Mouse (Mus musculus) macrophage (primary cell): ENCODE results near the gene Smap2. TPM values are rescaled to one million over a fixed set of nuclear protein-coding genes. Genes with fewer than 3 reads are reported as not detected.

ENCODE experiments used
- H3K27ac ChIP-seq: fragments of 350-480 bp; formaldehyde crosslinking; 2 replicates; pipeline ENCODE4 v1.9.0; 2021
- H3K36me3 ChIP-seq: fragments of 350-480 bp; formaldehyde crosslinking; 2 replicates; pipeline ENCODE4 v1.9.0; 2021; ENCODE audit errors: inconsistent target
- H3K4me3 ChIP-seq: fragments of 350-480 bp; formaldehyde crosslinking; 2 replicates; pipeline ENCODE4 v1.9.0; 2021; ENCODE audit errors: inconsistent target
- H3K79me2 ChIP-seq: fragments of 350-480 bp; formaldehyde crosslinking; 2 replicates; pipeline ENCODE4 v1.9.0; 2021; ENCODE audit errors: inconsistent target
- WGBS: methylation state at CpG from one replicate; pipeline ENCODE4 v1.1.7; 2026; ENCODE audit warnings: inconsistent platforms; ENCODE audit not compliant: missing documents; 5-methylcytosine and 5-hydroxymethylcytosine counted together
- polyA plus RNA-seq: library from polyadenylated mRNA; stranded (reverse); fragments of 250-400 nt; gene quantifications from 3 replicates; pipeline ENCODE4 v1.2.4, GENCODE M21; 2018; ENCODE audit warnings: inconsistent platforms

The Smap2 gene
- polyA plus RNA-seq, 1 experiment from 2014 or later: 154 TPM

- Histone ChIP-seq H3K79me2 (peaks cover 29% of the 10 kb centered on the region), H3K27ac (peak overlapping the region; percentile 84), H3K36me3 (peaks cover 9% of the 10 kb centered on the region; the same call in 1 of the 2 replicates), H3K4me3 (peak overlapping the region; percentile 75)
- whole genome bisulfite sequencing: 15% methylated on average over 3 of the region's 3 CpGs
Measured at GRCm38 (mm10) chr4:120925386-120925785, 91.7 kb downstream of the Smap2 start.

- H3K4me3 ChIP-seq: peak within 1 kb of the TSS; percentile 75
- H3K27ac ChIP-seq: peak within 1 kb of the TSS; percentile 84
- peaks cover 9% of the 10 kb centered on the region; the same call in 1 of the 2 replicates for H3K36me3 ChIP-seq
- 1% methylated on average over 30 of the region's 33 CpGs for WGBS
- peaks cover 29% of the 10 kb centered on the region for H3K79me2 ChIP-seq
Measured at GRCm38 (mm10) chr4:120924554-120925299, 92.3 kb downstream of the Smap2 start, which contains the start of gene Exo5. Exo5 (minus strand) TSS chr4:120925017.

GRCm38 (mm10) chr4:120921461-120921860, 95.6 kb downstream of the Smap2 start:
- Histone ChIP-seq H3K36me3 (peaks cover 9% of the 10 kb centered on the region; the same call in 1 of the 2 replicates), H3K27ac (no peak overlapping the region), H3K79me2 (peaks cover 29% of the 10 kb centered on the region), H3K4me3 (no peak overlapping the region)
- 97% methylated on average over 8 of the region's 8 CpGs for WGBS

Other genes starting within 250 kb of the Smap2 start
- gene Nfyc, start 185.7 kb downstream of the Smap2 start, polyA plus RNA-seq: 20.0 to 28.3 TPM (median 28.1 TPM) in 3 replicates
- gene Rims3, start 162.4 kb downstream of the Smap2 start, polyA plus RNA-seq: 0.49 to 0.67 TPM (median 0.54 TPM) in 3 replicates
- 14.3 to 16.1 TPM (median 15.1 TPM) in 3 replicates for gene Exo5, start 92.2 kb downstream of the Smap2 start, polyA plus RNA-seq
- 0.46 to 0.93 TPM (median 0.59 TPM) in 3 replicates for gene Zfp69, start 65.5 kb downstream of the Smap2 start, polyA plus RNA-seq
- 0.04 TPM in 1 of 3 replicates, not detected in the others for gene Col9a2, start 22.1 kb upstream of the Smap2 start, polyA plus RNA-seq
- 32.2 to 46.9 TPM (median 39.3 TPM) in 3 replicates for gene Zmpste24, start 81.0 kb upstream of the Smap2 start, polyA plus RNA-seq
- gene Tmco2, start 92.0 kb upstream of the Smap2 start, polyA plus RNA-seq: not detected in 3 replicates
- 7.5 to 9.6 TPM (median 8.1 TPM) in 3 replicates for gene Rlf, start 197.8 kb upstream of the Smap2 start, polyA plus RNA-seq